Mouse (Mus musculus): ENCODE results near the gene Kif17. TPM values are rescaled to one million over a fixed set of nuclear protein-coding genes. Genes with fewer than 3 reads are reported as not detected.

The Kif17 gene
- polyA plus RNA-seq, 1 experiment = 224 TPM

- no peaks in the 10 kb centered on the region for H3K27me3 ChIP-seq (ENCODE audit: control insufficient read depth, insufficient read depth, low read length)
- H3K4me3 ChIP-seq (ENCODE audit: control insufficient read depth, low read depth, low read length) = no peak overlapping the region
- no peak overlapping the region for H3K27ac ChIP-seq (ENCODE audit: control insufficient read depth, insufficient read depth, low read depth, low read length)
- no peaks in the 10 kb centered on the region for H3K36me3 ChIP-seq (ENCODE audit: control insufficient read depth, insufficient read depth, low read length)
- no peaks in the 10 kb centered on the region for H3K4me1 ChIP-seq (ENCODE audit: control insufficient read depth, insufficient read depth, low read length)
- TF ChIP-seq POLR2A (IDR thresholded peaks at IDR 0.05; ENCODE audit: control insufficient read depth, low read depth, low read length) (no peak), CTCF (IDR thresholded peaks at IDR 0.05; ENCODE audit: control insufficient read depth, insufficient read depth, insufficient replicate concordance, low read depth, low read length) (no peak)
Observed at GRCm38 (mm10) chr4:138331647-138332046, 81.4 kb downstream of the Kif17 start.

- Histone ChIP-seq H3K4me1 (ENCODE audit: control insufficient read depth, insufficient read depth, low read length) (no peaks in the 10 kb centered on the region), H3K27me3 (ENCODE audit: control insufficient read depth, insufficient read depth, low read length) (no peaks in the 10 kb centered on the region), H3K36me3 (ENCODE audit: control insufficient read depth, insufficient read depth, low read length) (no peaks in the 10 kb centered on the region), H3K4me3 (ENCODE audit: control insufficient read depth, low read depth, low read length) (no peak overlapping the region), H3K27ac (ENCODE audit: control insufficient read depth, insufficient read depth, low read depth, low read length) (no peak overlapping the region)
- TF ChIP-seq POLR2A (IDR thresholded peaks at IDR 0.05; ENCODE audit: control insufficient read depth, low read depth, low read length) = no peak
- TF ChIP-seq CTCF (IDR thresholded peaks at IDR 0.05; ENCODE audit: control insufficient read depth, insufficient read depth, insufficient replicate concordance, low read depth, low read length) = no peak
Observed at GRCm38 (mm10) chr4:138333135-138333534, 82.9 kb downstream of the Kif17 start.

DNA sequence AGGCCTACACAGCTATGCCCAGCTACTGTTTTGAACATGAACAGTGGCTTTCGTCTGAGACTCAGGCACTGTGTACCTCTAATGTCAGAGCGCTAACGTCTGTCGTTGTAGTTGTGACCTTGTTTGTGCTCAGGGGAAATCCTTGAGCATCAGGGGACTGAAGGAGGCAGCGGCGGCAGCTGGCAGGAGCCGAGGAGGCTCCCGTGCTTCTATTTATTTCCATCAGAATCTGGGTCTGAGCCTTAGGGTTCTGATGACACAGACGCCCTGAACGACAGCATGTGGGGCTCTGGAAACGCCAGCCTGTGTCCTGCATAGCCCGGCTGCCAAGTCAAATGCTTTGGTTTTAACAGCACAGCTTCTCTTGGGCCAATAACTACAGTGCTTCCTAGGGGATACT, 84.8 kb downstream of the Kif17 start:
- Histone ChIP-seq H3K27me3 (ENCODE audit: control insufficient read depth, insufficient read depth, low read length) (no peaks in the 10 kb centered on the region), H3K36me3 (ENCODE audit: control insufficient read depth, insufficient read depth, low read length) (no peaks in the 10 kb centered on the region), H3K4me1 (ENCODE audit: control insufficient read depth, insufficient read depth, low read length) (no peaks in the 10 kb centered on the region), H3K27ac (ENCODE audit: control insufficient read depth, insufficient read depth, low read depth, low read length) (no peak overlapping the region), H3K4me3 (ENCODE audit: control insufficient read depth, low read depth, low read length) (peak overlapping the region; percentile 28)
- no peak for TF ChIP-seq CTCF (IDR thresholded peaks at IDR 0.05; ENCODE audit: control insufficient read depth, insufficient read depth, insufficient replicate concordance, low read depth, low read length)

DNA sequence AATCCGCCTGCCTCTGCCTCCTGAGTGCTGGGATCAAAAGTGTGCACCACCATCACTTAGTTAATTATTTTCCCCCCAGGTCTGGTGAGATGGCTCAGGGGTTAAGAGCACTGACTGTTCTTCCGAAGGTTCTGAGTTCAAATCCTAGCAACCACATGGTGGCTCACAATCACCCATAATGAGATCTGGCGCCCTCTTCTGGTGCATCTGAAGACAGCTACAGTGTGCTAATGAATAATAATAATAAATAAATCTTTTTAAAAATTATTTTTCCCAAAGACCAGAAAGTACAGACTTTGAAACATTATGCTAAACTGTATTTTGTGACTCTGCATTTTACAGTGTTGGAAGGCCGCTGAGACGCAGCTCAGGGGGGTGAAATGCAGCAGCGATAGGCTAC, 85.4 kb downstream of the Kif17 start:
- no peak overlapping the region for H3K4me3 ChIP-seq (ENCODE audit: control insufficient read depth, low read depth, low read length)
- no peaks in the 10 kb centered on the region for H3K27me3 ChIP-seq (ENCODE audit: control insufficient read depth, insufficient read depth, low read length)
- TF ChIP-seq POLR2A (IDR thresholded peaks at IDR 0.05; ENCODE audit: control insufficient read depth, low read depth, low read length) (no peak), CTCF (IDR thresholded peaks at IDR 0.05; ENCODE audit: control insufficient read depth, insufficient read depth, insufficient replicate concordance, low read depth, low read length) (no peak)
- no peak overlapping the region for H3K27ac ChIP-seq (ENCODE audit: control insufficient read depth, insufficient read depth, low read depth, low read length)
- H3K4me1 ChIP-seq (ENCODE audit: control insufficient read depth, insufficient read depth, low read length) = no peaks in the 10 kb centered on the region
- no peaks in the 10 kb centered on the region for H3K36me3 ChIP-seq (ENCODE audit: control insufficient read depth, insufficient read depth, low read length)

GRCm38 (mm10) chr4:138336876-138337275, 86.6 kb downstream of the Kif17 start:
- TF ChIP-seq POLR2A (IDR thresholded peaks at IDR 0.05; ENCODE audit: control insufficient read depth, low read depth, low read length) = no peak
- TF ChIP-seq CTCF (IDR thresholded peaks at IDR 0.05; ENCODE audit: control insufficient read depth, insufficient read depth, insufficient replicate concordance, low read depth, low read length) = no peak
- no peaks in the 10 kb centered on the region for H3K27me3 ChIP-seq (ENCODE audit: control insufficient read depth, insufficient read depth, low read length)
- no peaks in the 10 kb centered on the region for H3K36me3 ChIP-seq (ENCODE audit: control insufficient read depth, insufficient read depth, low read length)
- no peaks in the 10 kb centered on the region for H3K4me1 ChIP-seq (ENCODE audit: control insufficient read depth, insufficient read depth, low read length)
- H3K4me3 ChIP-seq (ENCODE audit: control insufficient read depth, low read depth, low read length) = no peak overlapping the region
- H3K27ac ChIP-seq (ENCODE audit: control insufficient read depth, insufficient read depth, low read depth, low read length) = no peak overlapping the region

DNA sequence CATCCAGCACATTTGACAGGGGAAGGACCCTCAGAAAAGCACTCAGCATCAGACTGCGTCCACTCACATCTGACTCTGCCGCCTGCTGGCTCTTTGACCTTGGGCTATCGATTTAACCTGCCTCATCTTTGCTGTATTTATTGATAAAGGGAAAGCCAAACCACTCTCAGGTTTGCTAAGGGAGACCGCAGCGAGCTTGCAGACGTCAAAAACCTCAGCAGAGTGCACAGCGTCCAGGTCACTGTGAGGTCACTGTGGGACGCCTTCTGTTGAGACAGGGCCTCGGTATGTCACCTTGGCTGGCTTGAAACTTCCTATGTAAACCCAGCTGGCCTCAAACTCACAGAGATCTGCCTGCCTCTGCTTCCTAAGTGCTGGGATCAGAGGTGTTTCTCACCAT, 87.1 kb downstream of the Kif17 start:
- Histone ChIP-seq H3K4me3 (ENCODE audit: control insufficient read depth, low read depth, low read length) (no peak overlapping the region), H3K36me3 (ENCODE audit: control insufficient read depth, insufficient read depth, low read length) (no peaks in the 10 kb centered on the region), H3K27me3 (ENCODE audit: control insufficient read depth, insufficient read depth, low read length) (no peaks in the 10 kb centered on the region), H3K27ac (ENCODE audit: control insufficient read depth, insufficient read depth, low read depth, low read length) (no peak overlapping the region), H3K4me1 (ENCODE audit: control insufficient read depth, insufficient read depth, low read length) (no peaks in the 10 kb centered on the region)
- no peak for TF ChIP-seq CTCF (IDR thresholded peaks at IDR 0.05; ENCODE audit: control insufficient read depth, insufficient read depth, insufficient replicate concordance, low read depth, low read length)
- no peak for TF ChIP-seq POLR2A (IDR thresholded peaks at IDR 0.05; ENCODE audit: control insufficient read depth, low read depth, low read length)

GRCm38 (mm10) chr4:138339963-138340362, 89.7 kb downstream of the Kif17 start:
- H3K27ac ChIP-seq (ENCODE audit: control insufficient read depth, insufficient read depth, low read depth, low read length) = no peak overlapping the region
- H3K4me1 ChIP-seq (ENCODE audit: control insufficient read depth, insufficient read depth, low read length) = no peaks in the 10 kb centered on the region
- H3K27me3 ChIP-seq (ENCODE audit: control insufficient read depth, insufficient read depth, low read length) = no peaks in the 10 kb centered on the region
- no peaks in the 10 kb centered on the region for H3K36me3 ChIP-seq (ENCODE audit: control insufficient read depth, insufficient read depth, low read length)
- H3K4me3 ChIP-seq (ENCODE audit: control insufficient read depth, low read depth, low read length) = no peak overlapping the region
- TF ChIP-seq POLR2A (IDR thresholded peaks at IDR 0.05; ENCODE audit: control insufficient read depth, low read depth, low read length) (no peak), CTCF (IDR thresholded peaks at IDR 0.05; ENCODE audit: control insufficient read depth, insufficient read depth, insufficient replicate concordance, low read depth, low read length) (peak; percentile 29; the same call in 1 of the 2 replicates)

- no peaks in the 10 kb centered on the region for H3K4me1 ChIP-seq (ENCODE audit: control insufficient read depth, insufficient read depth, low read length)
- no peak overlapping the region for H3K4me3 ChIP-seq (ENCODE audit: control insufficient read depth, low read depth, low read length)
- H3K36me3 ChIP-seq (ENCODE audit: control insufficient read depth, insufficient read depth, low read length) = no peaks in the 10 kb centered on the region
- no peak overlapping the region for H3K27ac ChIP-seq (ENCODE audit: control insufficient read depth, insufficient read depth, low read depth, low read length)
- TF ChIP-seq CTCF (IDR thresholded peaks at IDR 0.05; ENCODE audit: control insufficient read depth, insufficient read depth, insufficient replicate concordance, low read depth, low read length) = no peak
- TF ChIP-seq POLR2A (IDR thresholded peaks at IDR 0.05; ENCODE audit: control insufficient read depth, low read depth, low read length) = no peak
- no peaks in the 10 kb centered on the region for H3K27me3 ChIP-seq (ENCODE audit: control insufficient read depth, insufficient read depth, low read length)
Observed at GRCm38 (mm10) chr4:138341393-138341792, 91.2 kb downstream of the Kif17 start.
